Mouse (Mus musculus) stomach, postnatal 0 days (tissue): ENCODE data around the gene Tmem14a.

Experiments
- CTCF ChIP-seq: IDR thresholded peaks from 2 replicates; pipeline ENCODE4 v1.5.1; 2016; ENCODE audit warnings: antibody characterized with exemption, low read depth, mild to moderate bottlenecking, moderate library complexity
- EP300 ChIP-seq: optimal IDR thresholded peaks from 2 replicates; pipeline ENCODE3; 2016; ENCODE audit warnings: antibody characterized with exemption

DNA sequence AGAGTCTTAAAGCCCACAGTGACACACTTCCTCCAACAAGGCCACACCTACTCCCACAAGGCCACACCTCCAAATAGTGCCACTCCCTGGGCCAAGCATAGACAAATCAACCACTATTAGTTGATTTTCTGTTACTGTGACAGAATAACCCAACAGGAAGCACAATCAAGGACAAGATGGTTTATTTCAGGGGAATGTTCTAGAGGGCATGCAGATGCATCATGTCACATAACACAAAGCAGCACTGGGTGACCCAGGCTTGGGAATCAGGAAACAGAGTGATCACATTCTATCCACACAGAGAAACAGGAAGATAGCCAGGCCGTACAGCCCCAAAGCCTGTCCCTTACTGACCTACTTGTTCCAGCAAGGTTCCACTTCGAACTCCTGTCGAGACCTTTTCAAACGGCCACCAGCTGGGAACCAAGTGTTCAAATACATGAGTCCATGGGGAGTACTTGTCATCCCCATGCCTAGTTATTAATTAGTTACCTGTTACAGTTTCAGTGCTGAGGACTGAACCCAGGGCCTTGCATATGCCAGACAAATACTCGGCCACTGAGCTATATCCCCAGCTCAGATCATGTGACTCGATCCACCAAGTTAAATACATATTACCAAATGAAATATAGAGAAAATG, 9.5 kb downstream of the Tmem14a start:
- TF ChIP-seq EP300 (no peak), CTCF (no peak)
